Mouse (Mus musculus): Measurements from ENCODE around the gene Gtf2a1l. TPM values are rescaled to one million over a fixed set of nuclear protein-coding genes. Genes with fewer than 3 reads are reported as not detected.

Gtf2a1l gene
- polyA plus RNA-seq (2014; fragmentation: Nextera tagmentation; extraction: Ambion mirVana) = 0.12 TPM in 1 of 2 replicates, not detected in the other

- peak; percentile 31; the same call in 1 of the 2 replicates for ATAC-seq (ENCODE audit: insufficient number of reproducible peaks, low FRiP score, low TSS enrichment, low read depth)
- peak within 1 kb of the TSS; percentile 30; the same call in 1 of the 2 replicates for H3K4me2 ChIP-seq (ENCODE audit: low read depth, severe bottlenecking)
Observed at GRCm38 (mm10) chr17:88668452-88668851, at the start of gene Gtf2a1l. TSS of gene Gtf2a1l (plus strand) at chr17:88668660.

GRCm38 (mm10) chr17:88620935-88621334 is 47.5 kb upstream of the Gtf2a1l start:
- no peak for DNase-seq (ENCODE audit: low spot score)

More at GRCm38 (mm10) chr17:88668452-88668851, at the start of gene Gtf2a1l:
- no peak within 1 kb of the TSS for H3K4me3 ChIP-seq (ENCODE audit: low read depth, low read length)
- WGBS = 32% methylated on average over 21 of the region's 21 CpGs
- peaks cover 7% of the 10 kb centered on the region; the same call in 1 of the 2 replicates for H3K4me1 ChIP-seq (ENCODE audit: control insufficient read depth, insufficient read depth, low read length)
- no peaks in the 10 kb centered on the region for H3K36me3 ChIP-seq (ENCODE audit: control insufficient read depth, insufficient read depth, low read length)
- no peaks in the 10 kb centered on the region for H3K9me3 ChIP-seq (ENCODE audit: control insufficient read depth, low read length)
- no peak within 1 kb of the TSS for H3K27ac ChIP-seq (replicated peaks; ENCODE audit: low read depth, low read length)
- no peaks in the 10 kb centered on the region for H3K27me3 ChIP-seq (ENCODE audit: control insufficient read depth, insufficient read depth, low read length)
- DNase-seq (ENCODE audit: low spot score) = peak; percentile 66
- H3K9ac ChIP-seq (ENCODE audit: low read length) = no peak within 1 kb of the TSS

GRCm38 (mm10) chr17:88621374-88621773 is 47.1 kb upstream of the Gtf2a1l start:
- no peaks in the 10 kb centered on the region for H3K9me3 ChIP-seq (ENCODE audit: control insufficient read depth, low read length)
- no peak overlapping the region for H3K27ac ChIP-seq (replicated peaks; ENCODE audit: low read depth, low read length)
- peaks cover 3% of the 10 kb centered on the region; the same call in 1 of the 2 replicates for H3K4me1 ChIP-seq (ENCODE audit: control insufficient read depth, insufficient read depth, low read length)
- WGBS = 79% methylated on average over 3 of the region's 3 CpGs
- no peak overlapping the region for H3K4me2 ChIP-seq (ENCODE audit: low read depth, severe bottlenecking)
- no peaks in the 10 kb centered on the region for H3K27me3 ChIP-seq (ENCODE audit: control insufficient read depth, insufficient read depth, low read length)
- no peak overlapping the region for H3K9ac ChIP-seq (ENCODE audit: low read length)
- H3K36me3 ChIP-seq (ENCODE audit: control insufficient read depth, insufficient read depth, low read length) = no peaks in the 10 kb centered on the region
- DNase-seq (ENCODE audit: low spot score) (no peak), ATAC-seq (ENCODE audit: insufficient number of reproducible peaks, low FRiP score, low TSS enrichment, low read depth) (no peak)
- no peak overlapping the region for H3K4me3 ChIP-seq (ENCODE audit: low read depth, low read length)

More at GRCm38 (mm10) chr17:88620935-88621334, 47.5 kb upstream of the Gtf2a1l start:
- no peak overlapping the region for H3K27ac ChIP-seq (replicated peaks; ENCODE audit: low read depth, low read length)
- no peaks in the 10 kb centered on the region; the same call in 1 of the 2 replicates for H3K4me1 ChIP-seq (ENCODE audit: control insufficient read depth, insufficient read depth, low read length)
- no peaks in the 10 kb centered on the region for H3K27me3 ChIP-seq (ENCODE audit: control insufficient read depth, insufficient read depth, low read length)
- WGBS = 74% methylated on average over 4 of the region's 4 CpGs
- no peak overlapping the region for H3K9ac ChIP-seq (ENCODE audit: low read length)
- no peak overlapping the region for H3K4me3 ChIP-seq (ENCODE audit: low read depth, low read length)
- H3K9me3 ChIP-seq (ENCODE audit: control insufficient read depth, low read length) = no peaks in the 10 kb centered on the region
- ATAC-seq (ENCODE audit: insufficient number of reproducible peaks, low FRiP score, low TSS enrichment, low read depth) = no peak
- no peaks in the 10 kb centered on the region for H3K36me3 ChIP-seq (ENCODE audit: control insufficient read depth, insufficient read depth, low read length)
- no peak overlapping the region for H3K4me2 ChIP-seq (ENCODE audit: low read depth, severe bottlenecking)

GRCm38 (mm10) chr17:88622711-88623110 is 45.7 kb upstream of the Gtf2a1l start:
- no peak overlapping the region for H3K9ac ChIP-seq (ENCODE audit: low read length)
- H3K4me2 ChIP-seq (ENCODE audit: low read depth, severe bottlenecking) = no peak overlapping the region
- H3K27ac ChIP-seq (replicated peaks; ENCODE audit: low read depth, low read length) = no peak overlapping the region
- ATAC-seq (ENCODE audit: insufficient number of reproducible peaks, low FRiP score, low TSS enrichment, low read depth) = no peak
- H3K4me3 ChIP-seq (ENCODE audit: low read depth, low read length) = no peak overlapping the region
- 76% methylated on average over 1 of the region's 1 CpGs for WGBS
- peaks cover 11% of the 10 kb centered on the region; the same call in 1 of the 2 replicates for H3K4me1 ChIP-seq (ENCODE audit: control insufficient read depth, insufficient read depth, low read length)
- H3K27me3 ChIP-seq (ENCODE audit: control insufficient read depth, insufficient read depth, low read length) = no peaks in the 10 kb centered on the region
- H3K36me3 ChIP-seq (ENCODE audit: control insufficient read depth, insufficient read depth, low read length) = no peaks in the 10 kb centered on the region
- DNase-seq (ENCODE audit: low spot score) = no peak
- H3K9me3 ChIP-seq (ENCODE audit: control insufficient read depth, low read length) = no peaks in the 10 kb centered on the region

GRCm38 (mm10) chr17:88624386-88624785 is 44.1 kb upstream of the Gtf2a1l start:
- Histone ChIP-seq H3K4me2 (ENCODE audit: low read depth, severe bottlenecking) (no peak overlapping the region), H3K27ac (replicated peaks; ENCODE audit: low read depth, low read length) (no peak overlapping the region), H3K4me1 (ENCODE audit: control insufficient read depth, insufficient read depth, low read length) (peaks cover 11% of the 10 kb centered on the region; the same call in 1 of the 2 replicates), H3K27me3 (ENCODE audit: control insufficient read depth, insufficient read depth, low read length) (no peaks in the 10 kb centered on the region), H3K36me3 (ENCODE audit: control insufficient read depth, insufficient read depth, low read length) (no peaks in the 10 kb centered on the region), H3K9ac (ENCODE audit: low read length) (no peak overlapping the region), H3K4me3 (ENCODE audit: low read depth, low read length) (no peak overlapping the region), H3K9me3 (ENCODE audit: control insufficient read depth, low read length) (no peaks in the 10 kb centered on the region)
- ATAC-seq (ENCODE audit: insufficient number of reproducible peaks, low FRiP score, low TSS enrichment, low read depth) = no peak
- DNase-seq (ENCODE audit: low spot score) = no peak
- 84% methylated on average over 4 of the region's 4 CpGs for WGBS

- WGBS = 93% methylated on average over 13 of the region's 13 CpGs
- H3K4me1 ChIP-seq (ENCODE audit: control insufficient read depth, insufficient read depth, low read length) = peaks cover 11% of the 10 kb centered on the region; the same call in 1 of the 2 replicates
Observed at GRCm38 (mm10) chr17:88625350-88625749, 43.1 kb upstream of the Gtf2a1l start.

GRCm38 (mm10) chr17:88625931-88626330 is 42.5 kb upstream of the Gtf2a1l start:
- no peak for DNase-seq (ENCODE audit: low spot score)
- no peaks in the 10 kb centered on the region for H3K9me3 ChIP-seq (ENCODE audit: control insufficient read depth, low read length)
- H3K4me1 ChIP-seq (ENCODE audit: control insufficient read depth, insufficient read depth, low read length) = peaks cover 11% of the 10 kb centered on the region; the same call in 1 of the 2 replicates
- 68% methylated on average over 7 of the region's 7 CpGs for WGBS
- no peak overlapping the region; the same call in 1 of the 2 replicates for H3K27ac ChIP-seq (replicated peaks; ENCODE audit: low read depth, low read length)
- H3K4me2 ChIP-seq (ENCODE audit: low read depth, severe bottlenecking) = no peak overlapping the region
- peak; percentile 51; the same call in 1 of the 2 replicates for ATAC-seq (ENCODE audit: insufficient number of reproducible peaks, low FRiP score, low TSS enrichment, low read depth)
- no peaks in the 10 kb centered on the region for H3K27me3 ChIP-seq (ENCODE audit: control insufficient read depth, insufficient read depth, low read length)
- H3K36me3 ChIP-seq (ENCODE audit: control insufficient read depth, insufficient read depth, low read length) = no peaks in the 10 kb centered on the region
- H3K4me3 ChIP-seq (ENCODE audit: low read depth, low read length) = no peak overlapping the region
- H3K9ac ChIP-seq (ENCODE audit: low read length) = no peak overlapping the region

More at GRCm38 (mm10) chr17:88625350-88625749, 43.1 kb upstream of the Gtf2a1l start:
- Histone ChIP-seq H3K4me3 (ENCODE audit: low read depth, low read length) (no peak overlapping the region), H3K4me2 (ENCODE audit: low read depth, severe bottlenecking) (no peak overlapping the region), H3K27me3 (ENCODE audit: control insufficient read depth, insufficient read depth, low read length) (no peaks in the 10 kb centered on the region), H3K27ac (replicated peaks; ENCODE audit: low read depth, low read length) (no peak overlapping the region), H3K36me3 (ENCODE audit: control insufficient read depth, insufficient read depth, low read length) (no peaks in the 10 kb centered on the region), H3K9me3 (ENCODE audit: control insufficient read depth, low read length) (no peaks in the 10 kb centered on the region), H3K9ac (ENCODE audit: low read length) (no peak overlapping the region)
- DNase-seq (ENCODE audit: low spot score) (no peak), ATAC-seq (ENCODE audit: insufficient number of reproducible peaks, low FRiP score, low TSS enrichment, low read depth) (no peak)

GRCm38 (mm10) chr17:88626347-88626811 is 42.1 kb upstream of the Gtf2a1l start:
- H3K9ac ChIP-seq (ENCODE audit: low read length) = no peak overlapping the region
- 67% methylated on average over 7 of the region's 7 CpGs for WGBS
- no peak overlapping the region; the same call in 1 of the 2 replicates for H3K4me2 ChIP-seq (ENCODE audit: low read depth, severe bottlenecking)
- H3K27ac ChIP-seq (replicated peaks; ENCODE audit: low read depth, low read length) = peak overlapping the region; percentile 80; the same call in 1 of the 2 replicates
- H3K27me3 ChIP-seq (ENCODE audit: control insufficient read depth, insufficient read depth, low read length) = no peaks in the 10 kb centered on the region
- no peaks in the 10 kb centered on the region for H3K36me3 ChIP-seq (ENCODE audit: control insufficient read depth, insufficient read depth, low read length)
- peaks cover 11% of the 10 kb centered on the region; the same call in 1 of the 2 replicates for H3K4me1 ChIP-seq (ENCODE audit: control insufficient read depth, insufficient read depth, low read length)
- ATAC-seq (ENCODE audit: insufficient number of reproducible peaks, low FRiP score, low TSS enrichment, low read depth) (peak; percentile 74; the same call in 1 of the 2 replicates), DNase-seq (ENCODE audit: low spot score) (no peak)
- H3K4me3 ChIP-seq (ENCODE audit: low read depth, low read length) = no peak overlapping the region
- no peaks in the 10 kb centered on the region for H3K9me3 ChIP-seq (ENCODE audit: control insufficient read depth, low read length)
